Mouse (Mus musculus): ENCODE data around the gene Flt1. TPM values are rescaled to one million over a fixed set of nuclear protein-coding genes. Genes with fewer than 3 reads are reported as not detected.

The Flt1 gene
- total RNA-seq, 2 experiments from 2014 or later: 28.4 to 30.1 TPM

DNA sequence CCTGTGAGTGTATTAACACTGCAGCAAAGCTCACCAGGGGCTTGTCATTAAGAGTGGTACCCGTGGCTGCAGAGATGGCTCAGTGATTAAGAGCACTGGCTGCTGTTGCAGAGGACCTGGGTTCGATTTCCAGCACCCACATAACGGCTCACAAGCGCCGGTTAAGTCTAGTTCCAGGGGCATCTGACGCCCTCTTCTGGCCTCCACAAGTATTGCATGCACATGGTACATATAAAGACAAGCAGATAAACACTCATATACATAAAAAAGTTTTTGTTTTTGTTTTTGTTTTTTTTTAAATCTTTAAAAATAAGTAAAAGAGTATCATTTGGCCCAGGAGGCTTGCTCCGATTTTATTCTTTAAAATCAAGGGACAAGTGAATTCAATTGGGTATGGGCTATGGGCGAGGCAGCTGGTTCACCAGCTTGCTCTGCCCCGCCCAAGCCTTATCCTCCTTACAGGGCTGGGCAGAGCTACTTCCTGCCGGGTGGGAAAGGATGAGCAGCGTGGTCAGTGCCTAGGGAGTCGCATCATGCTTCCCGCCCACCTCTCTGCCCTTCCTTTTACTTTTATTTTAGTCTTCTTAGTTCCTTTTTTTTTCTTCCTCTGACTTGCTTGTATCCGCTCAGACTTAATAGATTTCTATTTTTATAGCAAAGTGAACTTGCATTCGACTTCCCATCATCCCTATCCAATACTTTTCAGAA lies 57.0 kb downstream of the Flt1 start:
- no peak for DNase-seq (ENCODE audit: low spot score in 2 of 2)

- DNase-seq (ENCODE audit: low spot score in 2 of 2): no peak
These were observed 59.9 kb downstream of the Flt1 start for GRCm38 (mm10) chr5:147665946-147666345.

GRCm38 (mm10) chr5:147665381-147665780 lies 60.4 kb downstream of the Flt1 start:
- DNase-seq (ENCODE audit: low spot score in 2 of 2): no peak

DNA sequence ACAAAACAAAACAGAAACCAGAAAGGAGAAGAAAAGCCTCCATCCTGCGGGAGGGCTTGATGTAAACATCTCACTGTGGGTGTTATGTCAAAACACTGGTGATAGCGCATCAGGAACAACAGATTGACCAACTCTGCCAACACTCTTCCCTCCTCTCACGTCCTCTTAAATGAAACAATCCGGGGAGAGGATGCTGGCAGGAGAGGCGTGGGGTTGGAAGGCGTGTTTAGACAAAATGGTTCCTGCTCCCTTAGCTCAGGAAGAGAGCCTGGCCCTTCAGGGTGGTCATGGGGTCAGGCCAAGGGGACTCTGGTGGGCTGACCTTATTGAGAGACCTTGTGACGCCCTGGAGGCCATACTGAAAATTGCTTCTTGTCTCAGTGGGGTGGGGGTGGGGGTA lies 65.9 kb downstream of the Flt1 start:
- DNase-seq (ENCODE audit: low spot score in 2 of 2): no peak

GRCm38 (mm10) chr5:147657882-147658855 lies 67.6 kb downstream of the Flt1 start:
- DNase-seq (ENCODE audit: low spot score in 2 of 2): no peak

DNA sequence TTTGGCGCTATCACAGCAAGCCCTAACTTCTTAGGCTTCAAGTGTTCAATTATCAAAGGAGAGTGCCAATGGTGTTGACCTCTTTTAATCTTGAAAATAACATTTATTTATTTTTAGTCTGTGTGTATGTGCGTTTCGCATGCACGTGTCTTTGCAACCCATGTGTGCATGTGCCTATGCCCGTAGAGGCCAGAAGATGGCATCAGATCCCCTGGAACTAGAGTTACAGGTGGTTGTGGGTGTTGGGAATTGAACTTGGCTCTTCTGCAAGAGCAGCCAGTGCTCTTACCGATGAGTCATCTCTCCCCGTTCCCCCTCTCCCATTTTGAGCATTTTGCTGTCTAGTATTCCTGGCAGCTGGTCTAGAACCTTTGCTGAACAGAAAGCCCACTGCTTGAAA lies 70.0 kb downstream of the Flt1 start:
- no peak for DNase-seq (ENCODE audit: low spot score in 2 of 2)

GRCm38 (mm10) chr5:147651233-147651632 lies 74.6 kb downstream of the Flt1 start:
- DNase-seq (ENCODE audit: low spot score in 2 of 2): no peak

GRCm38 (mm10) chr5:147646351-147646929 lies 79.4 kb downstream of the Flt1 start:
- DNase-seq (ENCODE audit: low spot score in 2 of 2): no peak

DNA sequence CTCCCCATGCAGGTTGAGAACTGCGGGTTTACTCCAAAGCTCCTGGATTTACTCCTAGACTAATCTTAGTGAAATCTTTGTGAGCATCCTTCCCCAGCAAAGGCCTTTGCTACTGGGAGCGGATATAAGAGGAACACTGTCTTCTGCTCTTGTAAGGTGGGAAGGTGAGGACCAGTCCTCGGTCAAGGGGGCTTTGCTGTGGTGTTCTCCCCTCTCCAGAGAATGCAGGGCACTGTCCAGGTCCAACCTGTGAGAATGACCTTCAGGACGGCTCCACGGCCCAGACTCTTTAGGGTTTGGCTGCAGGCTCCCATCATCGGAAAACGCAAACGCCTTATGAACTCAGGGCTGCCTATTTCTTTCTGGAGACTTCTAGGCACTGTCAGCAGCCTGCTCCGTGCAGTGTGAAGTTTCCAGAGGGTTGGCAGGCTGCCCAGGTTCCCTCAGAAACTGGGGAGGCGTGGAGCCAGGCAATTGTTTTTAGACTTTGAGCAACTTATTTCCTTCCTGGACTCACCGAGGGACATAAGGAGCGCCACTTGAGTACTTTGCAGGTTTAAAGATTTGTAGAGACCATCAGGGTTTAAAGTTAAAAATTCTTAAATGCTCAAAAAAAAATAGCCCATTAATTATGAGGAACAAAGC lies 80.7 kb downstream of the Flt1 start:
- peak; percentile 39 to 67 for DNase-seq (ENCODE audit: low spot score in 2 of 2)

GRCm38 (mm10) chr5:147641452-147641851 lies 84.4 kb downstream of the Flt1 start:
- DNase-seq (ENCODE audit: low spot score in 2 of 2): no peak

GRCm38 (mm10) chr5:147639940-147640339 lies 85.9 kb downstream of the Flt1 start:
- DNase-seq (ENCODE audit: low spot score in 2 of 2): no peak

GRCm38 (mm10) chr5:147636676-147637075 lies 89.1 kb downstream of the Flt1 start:
- no peak for DNase-seq (ENCODE audit: low spot score in 2 of 2)

- no peak for DNase-seq (ENCODE audit: low spot score in 2 of 2)
These were observed 89.9 kb downstream of the Flt1 start for GRCm38 (mm10) chr5:147635883-147636282.

- DNase-seq (ENCODE audit: low spot score in 2 of 2): no peak
These were observed 91.8 kb downstream of the Flt1 start for GRCm38 (mm10) chr5:147634016-147634415.

DNA sequence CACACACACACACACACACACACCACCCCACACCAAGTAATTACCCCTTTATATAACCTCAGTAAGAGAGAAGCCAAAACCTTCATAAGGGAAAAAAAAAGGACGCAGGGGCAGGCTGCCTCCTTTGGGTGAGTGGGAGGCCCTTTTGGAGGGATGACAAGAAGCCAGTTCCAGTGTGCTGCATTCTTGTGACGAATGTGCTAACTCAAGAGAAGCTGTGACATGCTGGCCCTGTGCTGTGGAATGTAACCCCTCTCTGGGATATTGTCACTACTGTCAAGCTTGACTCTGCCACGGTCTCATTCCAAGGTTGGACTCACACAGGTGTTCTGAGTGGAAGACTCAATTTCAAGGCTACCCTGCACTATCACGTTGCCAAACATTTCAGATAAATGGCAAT lies 93.1 kb downstream of the Flt1 start:
- DNase-seq (ENCODE audit: low spot score in 2 of 2): no peak

GRCm38 (mm10) chr5:147630426-147631290 lies 95.2 kb downstream of the Flt1 start:
- no peak for DNase-seq (ENCODE audit: low spot score in 2 of 2)

GRCm38 (mm10) chr5:147626944-147627343 lies 98.9 kb downstream of the Flt1 start:
- peak; percentile 7 to 26 for DNase-seq (ENCODE audit: low spot score in 2 of 2)

GRCm38 (mm10) chr5:147623747-147624146 lies 102.1 kb downstream of the Flt1 start:
- no peak for DNase-seq (ENCODE audit: low spot score in 2 of 2)

DNA sequence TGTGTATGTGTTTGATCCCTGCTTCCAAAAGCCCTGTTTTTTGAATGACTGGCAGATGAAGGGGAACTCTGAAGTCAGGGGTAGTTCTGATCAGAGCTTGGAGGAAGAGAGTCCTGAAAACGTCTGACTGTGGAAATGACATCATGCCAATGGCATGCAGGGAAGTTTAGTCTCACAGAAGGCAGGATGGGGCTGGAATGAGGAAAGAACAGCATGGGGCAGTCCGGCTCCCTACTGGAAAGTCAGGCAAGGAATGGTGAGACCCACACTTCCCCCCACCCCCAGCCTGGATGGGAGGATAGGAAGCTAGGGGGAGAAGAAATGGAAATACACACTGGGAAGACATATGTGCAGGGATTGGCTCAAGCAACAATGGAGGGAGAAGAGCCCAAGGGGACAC lies 105.6 kb downstream of the Flt1 start:
- DNase-seq (ENCODE audit: low spot score in 2 of 2): no peak

- no peak for DNase-seq (ENCODE audit: low spot score in 2 of 2)
These were observed 107.6 kb downstream of the Flt1 start for GRCm38 (mm10) chr5:147618243-147618642.

All from layer of hippocampus, postnatal 14 days (tissue).